Mouse (Mus musculus) cerebellum, postnatal 25 days (tissue): Measurements from ENCODE around the gene Irf4.
A peak's percentile ranks its signal among the peaks of the same experiment; 100 is the strongest.

Source experiments
- DNase-seq, 2 experiments: peaks; one replicate each; pipeline ENCODE4 v3.0.0; 2021; ENCODE audit warnings: mixed read lengths in 2 of 2

Irf4 gene

GRCm38 (mm10) chr13:30764014-30764740 is 15.2 kb downstream of the Irf4 start:
- DNase-seq = no peak

DNA sequence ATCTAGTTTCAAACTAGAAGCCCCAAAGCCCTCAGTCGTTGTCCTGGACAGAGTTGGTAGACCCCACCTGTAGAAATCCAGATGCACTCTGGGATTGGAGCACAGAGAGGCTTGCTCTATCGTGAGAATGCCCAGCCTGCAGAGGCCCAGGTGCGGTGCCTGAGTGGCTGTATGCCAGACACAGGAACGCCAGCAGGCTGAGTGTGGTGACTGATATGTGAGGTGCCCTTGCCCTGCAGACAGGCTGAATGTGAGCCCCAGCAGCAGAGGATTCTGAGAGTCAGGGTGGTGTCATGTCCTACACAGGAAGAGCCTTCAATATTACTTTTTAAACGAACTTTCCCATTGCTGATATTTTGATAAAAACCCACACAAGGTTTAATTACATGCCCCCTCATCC is 16.9 kb downstream of the Irf4 start:
- no peak for DNase-seq

GRCm38 (mm10) chr13:30766636-30767476 is 17.8 kb downstream of the Irf4 start:
- no peak for DNase-seq

- DNase-seq = no peak
Observed at GRCm38 (mm10) chr13:30767477-30768127, 18.6 kb downstream of the Irf4 start.

- DNase-seq = no peak
Observed at GRCm38 (mm10) chr13:30776021-30776420, 27.0 kb downstream of the Irf4 start.

DNA sequence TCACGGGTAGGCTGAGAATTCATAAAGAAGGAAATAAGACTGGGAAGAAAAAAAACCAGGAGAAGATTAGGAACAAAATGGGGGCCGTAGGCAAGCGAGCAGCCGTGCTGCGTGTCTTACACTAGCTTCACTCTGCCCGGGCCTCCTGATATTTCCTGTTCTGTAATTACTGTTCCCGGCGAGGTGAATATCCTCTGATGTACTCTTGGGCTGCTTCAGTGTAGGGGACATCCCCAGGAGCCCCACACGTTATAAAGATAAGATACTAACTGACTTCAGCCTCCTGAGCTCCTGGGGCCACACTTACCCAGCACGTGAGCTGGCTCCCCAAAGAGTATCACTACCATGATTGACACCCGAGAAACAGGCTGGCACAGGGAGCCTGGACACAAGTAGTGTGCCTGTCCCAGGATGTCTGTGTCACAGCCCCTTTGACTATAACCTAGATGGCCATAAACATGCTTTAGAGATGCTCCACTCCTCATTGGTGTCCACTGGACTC is 28.7 kb downstream of the Irf4 start:
- DNase-seq = no peak

DNA sequence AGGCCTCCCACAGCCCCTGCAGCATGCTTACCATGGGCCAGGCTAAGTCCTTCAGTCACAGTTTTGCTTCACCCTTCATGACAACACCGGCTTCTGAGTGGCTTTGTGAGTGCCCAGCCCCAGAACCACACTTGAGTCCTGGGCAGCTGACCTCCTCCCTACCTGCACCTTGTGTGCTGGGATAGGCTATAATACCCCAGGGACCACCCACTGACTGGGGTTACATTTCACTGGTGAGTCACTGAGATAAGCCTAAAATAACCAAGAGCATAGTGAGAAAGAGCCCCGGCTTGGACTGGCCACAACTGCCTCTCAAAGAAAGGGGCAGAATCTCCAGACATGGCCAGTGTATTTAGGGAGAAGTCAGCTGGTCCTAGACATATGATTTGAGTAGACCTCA is 32.9 kb downstream of the Irf4 start:
- DNase-seq = no peak

DNA sequence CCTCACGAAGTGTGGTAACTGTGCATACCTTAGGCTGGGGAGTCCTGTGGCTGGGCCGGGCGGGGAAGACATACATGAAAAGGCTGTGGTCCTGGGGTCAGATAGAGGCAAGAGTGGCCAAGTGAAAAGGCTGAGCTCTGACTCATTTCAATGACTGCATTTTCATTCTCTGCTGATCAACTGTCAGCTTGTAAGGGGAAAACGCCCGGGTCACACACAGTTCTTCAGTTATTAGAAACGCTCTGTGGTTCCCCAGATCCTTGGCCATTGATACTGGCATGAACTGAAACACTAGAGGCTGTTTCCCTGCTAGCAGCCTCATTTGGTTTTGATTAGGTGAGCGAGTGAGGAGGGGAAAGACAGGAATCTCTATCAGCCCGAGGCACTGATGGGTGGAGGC is 33.4 kb downstream of the Irf4 start:
- DNase-seq = no peak

GRCm38 (mm10) chr13:30785423-30786040 is 36.5 kb downstream of the Irf4 start:
- DNase-seq = no peak

DNA sequence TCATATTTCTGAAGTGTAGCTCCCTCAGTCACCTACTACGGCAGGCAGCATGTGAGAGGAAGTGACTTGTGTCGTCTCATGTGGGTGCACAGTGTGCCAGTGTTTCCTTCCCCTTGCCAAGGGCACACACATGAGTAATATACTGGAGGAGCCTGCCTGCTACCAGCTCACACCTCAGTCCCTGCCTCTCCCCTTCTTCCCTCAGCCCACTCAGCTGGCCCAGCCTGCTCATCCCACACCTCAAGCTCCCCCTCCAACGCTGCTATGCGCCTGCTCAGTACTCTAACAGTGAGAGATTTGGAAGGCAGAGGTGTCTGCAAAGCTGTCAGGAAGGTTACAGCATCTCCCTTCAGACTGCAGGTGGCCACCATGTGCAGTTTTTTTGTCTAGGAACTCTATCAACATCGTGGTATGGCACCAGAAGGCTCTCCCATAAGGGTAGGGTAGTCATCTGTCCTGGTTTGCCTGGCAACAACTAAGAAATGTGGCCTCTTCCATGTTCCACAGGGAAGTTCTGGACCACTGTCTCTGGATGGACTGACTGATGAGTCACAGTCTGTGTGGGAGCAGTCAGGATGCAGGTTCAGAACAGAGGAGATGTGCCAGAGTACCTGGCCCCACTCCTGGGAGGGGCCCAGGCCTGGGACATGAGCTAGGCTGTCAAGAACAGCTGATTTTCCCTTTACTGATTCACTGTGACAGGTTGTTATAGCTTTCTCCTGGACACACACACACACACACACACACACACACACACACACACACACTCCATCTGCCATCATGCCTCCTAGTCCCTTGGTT is 37.4 kb downstream of the Irf4 start:
- DNase-seq = peak in 1 of 2 experiments; percentile 8

DNA sequence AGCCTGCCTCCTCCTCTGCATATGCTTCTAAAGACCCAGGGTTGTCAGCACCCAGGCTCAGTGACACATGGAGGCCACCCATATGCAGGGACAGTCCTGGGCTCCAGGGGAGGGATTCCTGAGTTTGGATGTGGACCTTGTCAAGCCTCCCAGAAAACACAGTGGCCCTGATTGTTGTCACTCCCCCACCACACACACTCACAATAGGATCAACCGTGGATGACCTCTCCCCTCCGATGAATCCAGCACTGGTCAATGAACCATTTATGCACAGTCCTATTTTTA is 38.0 kb downstream of the Irf4 start:
- no peak for DNase-seq

GRCm38 (mm10) chr13:30787556-30787955 is 38.5 kb downstream of the Irf4 start:
- DNase-seq = no peak

GRCm38 (mm10) chr13:30787960-30788359 is 38.9 kb downstream of the Irf4 start:
- no peak for DNase-seq

- no peak for DNase-seq
Observed at GRCm38 (mm10) chr13:30788421-30788820, 39.4 kb downstream of the Irf4 start.

GRCm38 (mm10) chr13:30790016-30790415 is 41.0 kb downstream of the Irf4 start:
- DNase-seq = no peak

- DNase-seq = no peak
Observed at GRCm38 (mm10) chr13:30792308-30792707, 43.3 kb downstream of the Irf4 start.

DNA sequence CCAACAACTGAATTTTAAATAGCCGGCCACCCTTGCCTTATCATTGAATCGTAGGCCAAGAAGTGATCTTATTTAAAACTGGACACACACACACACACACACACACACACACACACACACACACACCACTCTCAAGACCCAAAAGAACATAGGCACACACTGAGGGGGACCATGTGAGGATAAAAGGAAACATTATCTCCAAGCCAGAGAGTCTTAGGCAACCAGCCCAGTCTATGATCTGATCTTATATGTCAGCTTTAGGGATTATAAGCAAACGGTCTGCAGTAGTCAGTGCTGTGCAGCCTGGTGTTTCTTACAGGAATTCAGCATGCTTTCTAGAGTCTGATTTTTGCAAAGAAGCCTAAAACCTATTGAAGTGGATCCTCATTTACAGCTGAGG is 43.7 kb downstream of the Irf4 start:
- no peak for DNase-seq

GRCm38 (mm10) chr13:30793196-30793595 is 44.2 kb downstream of the Irf4 start:
- no peak for DNase-seq

DNA sequence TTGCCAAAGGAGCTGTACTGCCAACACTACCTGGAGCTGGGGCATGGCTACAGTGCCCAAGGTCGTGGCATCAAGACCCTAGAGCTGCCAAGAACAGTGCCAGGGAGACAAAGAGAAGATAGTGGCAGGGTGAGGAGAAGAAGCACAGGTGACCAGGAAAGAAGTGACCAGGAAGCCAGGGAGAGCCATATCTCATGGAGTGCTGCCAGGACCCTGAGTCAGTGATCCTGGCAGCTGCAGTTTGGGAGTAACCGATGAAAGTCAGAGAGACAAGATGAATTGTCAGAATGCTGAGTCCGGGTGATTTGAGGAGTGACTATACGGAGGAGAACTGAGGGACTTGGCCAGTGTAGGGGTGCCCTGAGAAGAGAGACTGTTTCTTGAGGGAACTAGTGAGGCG is 44.6 kb downstream of the Irf4 start:
- DNase-seq = no peak

- no peak for DNase-seq
Observed at GRCm38 (mm10) chr13:30795960-30796359, 46.9 kb downstream of the Irf4 start.

DNA sequence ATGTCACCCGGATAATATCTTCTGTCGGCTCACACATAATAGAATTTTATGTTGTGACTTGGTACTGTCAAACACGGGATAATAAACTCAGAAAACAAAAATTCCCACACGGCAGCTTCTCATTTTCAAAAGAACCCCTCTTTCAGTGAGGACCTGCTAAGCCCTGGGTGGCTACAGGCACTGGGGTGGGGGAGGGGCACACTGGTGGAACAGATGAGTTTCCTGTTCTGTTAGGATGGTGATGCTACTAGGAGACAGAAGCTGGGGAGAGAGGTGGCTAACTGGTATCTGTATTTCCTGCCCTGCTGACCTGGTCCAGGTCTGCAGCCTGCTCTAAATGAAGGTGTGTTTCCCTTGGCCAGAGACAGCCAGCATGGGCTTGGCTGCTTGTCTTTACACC is 52.9 kb downstream of the Irf4 start:
- no peak for DNase-seq

DNA sequence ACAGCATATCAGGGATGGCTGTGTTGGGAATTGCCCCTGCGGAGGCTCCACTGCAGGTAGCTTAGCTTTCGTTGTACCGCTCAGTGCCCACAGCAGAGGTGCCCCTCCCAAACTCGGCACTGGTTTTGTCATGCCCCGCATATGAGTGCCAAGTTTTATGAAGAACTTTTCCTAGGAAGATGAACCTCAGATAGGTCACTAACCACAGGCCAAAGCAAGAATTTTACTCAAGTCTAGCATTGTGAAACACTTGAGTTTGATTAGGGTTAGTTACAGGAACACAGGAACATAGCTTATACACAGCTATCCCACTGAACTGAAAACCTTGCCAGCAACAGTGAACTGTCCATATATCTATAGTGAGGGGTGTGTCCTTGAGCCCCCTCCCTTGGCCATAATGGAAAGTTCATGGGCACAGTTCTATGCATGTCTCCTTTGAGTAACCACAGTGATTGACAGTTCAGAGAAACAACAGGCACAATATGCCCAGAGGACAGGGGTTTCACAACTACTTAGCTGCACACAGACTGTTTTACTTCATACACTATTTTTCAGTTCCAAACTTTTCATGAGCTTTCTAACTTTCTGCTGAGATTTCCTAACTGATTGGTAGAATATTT is 53.4 kb downstream of the Irf4 start:
- no peak for DNase-seq
